Mouse (Mus musculus) MEL (cell line): Measurements from ENCODE around the gene Gtdc1. TPM values are rescaled to one million over a fixed set of nuclear protein-coding genes. Genes with fewer than 3 reads are reported as not detected.

ENCODE experiments used
- DNase-seq: peaks from one replicate; pipeline ENCODE4 v3.0.0; 2011; ENCODE audit warnings: low read depth, low spot score
- H3K27ac ChIP-seq: 2 replicates; pipeline ENCODE4 v1.5.1; 2012; ENCODE audit warnings: low read depth, mild to moderate bottlenecking, control low read depth, low read length, moderate library complexity; ENCODE audit not compliant: control insufficient read depth
- H3K27me3 ChIP-seq, 2 experiments: fragments of 150-350 bp in 1 of 2; sonication (generic) in 1 of 2; 2 replicates each; pipeline ENCODE4 v1.6.1; 2012; ENCODE audit warnings: low read length in 2 of 2, mild to moderate bottlenecking in 2 of 2, improper control_type of control experiment in 1 of 2, moderate library complexity in 1 of 2; ENCODE audit not compliant: insufficient read depth in 2 of 2, control insufficient read depth in 1 of 2
- H3K36me3 ChIP-seq, 2 experiments: 2 replicates each; pipeline ENCODE4 v1.6.1; 2012 to 2014; ENCODE audit warnings: low read length in 2 of 2, improper control_type of control experiment in 1 of 2, inconsistent platforms in 1 of 2, mild to moderate bottlenecking in 1 of 2; ENCODE audit not compliant: insufficient read depth in 2 of 2, control insufficient read depth in 1 of 2
- H3K4me1 ChIP-seq, 2 experiments: fragments of 150-350 bp in 1 of 2; sonication (generic) in 1 of 2; 2 replicates each; pipeline ENCODE4 v1.6.1; 2012; ENCODE audit warnings: low read length in 2 of 2, improper control_type of control experiment in 1 of 2, mild to moderate bottlenecking in 1 of 2; ENCODE audit not compliant: insufficient read depth in 2 of 2, control insufficient read depth in 1 of 2
- H3K4me3 ChIP-seq, 2 experiments: fragments of 150-350 bp in 1 of 2; sonication (generic) in 1 of 2; 2 replicates each; pipeline ENCODE4 v1.5.1; 2012; ENCODE audit warnings: low read depth in 2 of 2, low read length in 2 of 2, mild to moderate bottlenecking in 2 of 2, moderate library complexity in 2 of 2, control low read depth in 1 of 2, improper control_type of control experiment in 1 of 2; ENCODE audit not compliant: control insufficient read depth in 1 of 2, insufficient read depth in 1 of 2
- H3K79me2 ChIP-seq: 2 replicates; pipeline ENCODE4 v1.6.1; 2012; ENCODE audit warnings: mild to moderate bottlenecking, low read length, moderate library complexity; ENCODE audit not compliant: control insufficient read depth, poor library complexity, insufficient read depth
- H3K9ac ChIP-seq: 2 replicates; pipeline ENCODE4 v1.6.1; 2012; ENCODE audit warnings: low read depth, mild to moderate bottlenecking, control low read depth, low read length, moderate library complexity; ENCODE audit not compliant: control insufficient read depth, poor library complexity, severe bottlenecking
- H3K9me3 ChIP-seq: fragments of 150-350 bp; sonication (generic); replicated peaks from 2 replicates; pipeline ENCODE4 v1.6.1; 2012; ENCODE audit warnings: mild to moderate bottlenecking, low read length, improper control_type of control experiment, moderate library complexity; ENCODE audit not compliant: insufficient read depth
- BHLHE40 ChIP-seq: IDR thresholded peaks from 2 replicates; pipeline ENCODE4 v1.6.1; 2012; ENCODE audit warnings: low read depth, mild to moderate bottlenecking, inconsistent platforms, low read length, improper control_type of control experiment, borderline replicate concordance
- CHD2 ChIP-seq: IDR thresholded peaks from 2 replicates; pipeline ENCODE4 v1.6.1; 2011; ENCODE audit warnings: low read length, improper control_type of control experiment
- CTCF ChIP-seq, 3 experiments: IDR thresholded peaks in 2 of 3; conservative IDR thresholded peaks in 1 of 3; 2 replicates each; pipeline ENCODE4 v1.5.1; 2011 to 2012; ENCODE audit warnings: low read length in 3 of 3, low read depth in 2 of 3, mild to moderate bottlenecking in 2 of 3, improper control_type of control experiment in 1 of 3, inconsistent platforms in 1 of 3, mixed read lengths in 1 of 3, moderate library complexity in 1 of 3; ENCODE audit not compliant: control insufficient read depth in 1 of 3, insufficient read depth in 1 of 3, poor library complexity in 1 of 3, severe bottlenecking in 1 of 3
- E2F4 ChIP-seq: IDR thresholded peaks from 2 replicates; pipeline ENCODE4 v1.6.1; 2011; ENCODE audit warnings: low read depth, low read length, improper control_type of control experiment, borderline replicate concordance
- ETS1 ChIP-seq: IDR thresholded peaks from 2 replicates; pipeline ENCODE4 v1.6.1; 2012; ENCODE audit warnings: low read depth, mild to moderate bottlenecking, inconsistent platforms, low read length, improper control_type of control experiment, moderate library complexity
- GABPA ChIP-seq: IDR thresholded peaks from 2 replicates; pipeline ENCODE4 v1.6.1; 2012; ENCODE audit warnings: low read depth, mild to moderate bottlenecking, inconsistent platforms, low read length, improper control_type of control experiment, moderate library complexity
- GATA1 ChIP-seq: IDR thresholded peaks from 2 replicates; pipeline ENCODE4 v1.6.1; 2011; ENCODE audit warnings: low read depth, low read length, improper control_type of control experiment
- HCFC1 ChIP-seq: IDR thresholded peaks from 2 replicates; pipeline ENCODE4 v1.6.1; 2012; ENCODE audit warnings: low read depth, mild to moderate bottlenecking, inconsistent platforms, low read length, improper control_type of control experiment, moderate library complexity
- MAZ ChIP-seq: IDR thresholded peaks from 2 replicates; pipeline ENCODE4 v1.6.1; 2012; ENCODE audit warnings: low read depth, mild to moderate bottlenecking, inconsistent platforms, low read length, improper control_type of control experiment
- MXI1 ChIP-seq: IDR thresholded peaks from 2 replicates; pipeline ENCODE4 v1.6.1; 2011; ENCODE audit warnings: mild to moderate bottlenecking, low read depth, low read length, improper control_type of control experiment
- NELFE ChIP-seq: IDR thresholded peaks from 2 replicates; pipeline ENCODE4 v1.6.1; 2011; ENCODE audit warnings: low read depth, low read length, improper control_type of control experiment
- NRF1 ChIP-seq: IDR thresholded peaks from 2 replicates; pipeline ENCODE4 v1.6.1; 2014; ENCODE audit warnings: low read depth, mild to moderate bottlenecking, inconsistent platforms, low read length, improper control_type of control experiment, moderate library complexity; ENCODE audit not compliant: poor library complexity, insufficient read depth, severe bottlenecking
- POLR2A ChIP-seq, 2 experiments: IDR thresholded peaks; 2 replicates each; pipeline ENCODE4 v1.6.1; 2011 to 2012; ENCODE audit warnings: low read length in 2 of 2, mild to moderate bottlenecking in 2 of 2, control low read depth in 1 of 2, improper control_type of control experiment in 1 of 2, low read depth in 1 of 2, moderate library complexity in 1 of 2; ENCODE audit not compliant: control insufficient read depth in 1 of 2, insufficient read depth in 1 of 2, poor library complexity in 1 of 2
- RAD21 ChIP-seq: IDR thresholded peaks from 2 replicates; pipeline ENCODE4 v1.6.1; 2011; ENCODE audit warnings: mild to moderate bottlenecking, low read depth, low read length, improper control_type of control experiment
- RCOR1 ChIP-seq: IDR thresholded peaks from 2 replicates; pipeline ENCODE4 v1.6.1; 2012; ENCODE audit warnings: low read depth, mild to moderate bottlenecking, inconsistent platforms, low read length, improper control_type of control experiment
- TAL1 ChIP-seq: IDR thresholded peaks from 2 replicates; pipeline ENCODE4 v1.6.1; 2012; ENCODE audit warnings: mild to moderate bottlenecking, inconsistent platforms, low read length, moderate library complexity, mixed read lengths
- UBTF ChIP-seq: IDR thresholded peaks from 2 replicates; pipeline ENCODE4 v1.6.1; 2012; ENCODE audit warnings: low read depth, mild to moderate bottlenecking, inconsistent platforms, low read length, improper control_type of control experiment, moderate library complexity, borderline replicate concordance; ENCODE audit not compliant: insufficient read depth
- USF1 ChIP-seq: IDR thresholded peaks from 2 replicates; pipeline ENCODE4 v1.6.1; 2014; ENCODE audit warnings: low read depth, mild to moderate bottlenecking, inconsistent platforms, low read length, improper control_type of control experiment, moderate library complexity
- ZMIZ1 ChIP-seq: IDR thresholded peaks from 2 replicates; pipeline ENCODE4 v1.6.1; 2012; ENCODE audit warnings: low read depth, mild to moderate bottlenecking, inconsistent platforms, low read length, improper control_type of control experiment, moderate library complexity
- ZNF384 ChIP-seq: IDR thresholded peaks from 2 replicates; pipeline ENCODE4 v1.6.1; 2012; ENCODE audit warnings: low read depth, mild to moderate bottlenecking, inconsistent platforms, low read length, improper control_type of control experiment
- polyA plus RNA-seq, 2 experiments: library from polyadenylated mRNA; stranded (reverse) in 1 of 2; unstranded in 1 of 2; fragments of >175 nt in 1 of 2; fragments of >200 nt in 1 of 2; gene quantifications; 2 replicates each; pipeline versions ENCODE4 v1.2.1 to v1.2.4; 2012; ENCODE audit warnings: low replicate concordance in 2 of 2, low read depth in 1 of 2; ENCODE audit not compliant: insufficient read length in 2 of 2, insufficient read depth in 1 of 2, missing spikeins in 1 of 2
- total RNA-seq: library from RNA; depleted of rRNA; stranded (reverse); fragments of 300-350 nt; gene quantifications from 2 replicates; pipeline ENCODE4 v1.2.3, GENCODE M21; 2012

The Gtdc1 gene
- total and polyA plus RNA-seq, 3 experiments, result 7.2 to 14.3 TPM; not detected in 1

- Histone ChIP-seq H3K27ac (no peak overlapping the region), H3K79me2 (no peaks in the 10 kb centered on the region), H3K9me3 (no peaks in the 10 kb centered on the region), H3K9ac (no peak overlapping the region), H3K4me1 (no peaks in the 10 kb centered on the region), H3K27me3 (no peaks in the 10 kb centered on the region), H3K4me3 (no peak overlapping the region), H3K36me3 (no peaks in the 10 kb centered on the region)
- no peak for DNase-seq
- TF ChIP-seq CHD2 (no peak), ZNF384 (no peak), BHLHE40 (no peak), GATA1 (no peak), TAL1 (no peak)
These were observed 365.7 kb downstream of the Gtdc1 start for GRCm38 (mm10) chr2:44561789-44562188.

GRCm38 (mm10) chr2:44559242-44559944, 368.1 kb downstream of the Gtdc1 start:
- no peak overlapping the region for H3K9ac ChIP-seq
- no peak overlapping the region for H3K4me3 ChIP-seq
- no peak for DNase-seq
- no peaks in the 10 kb centered on the region for H3K27me3 ChIP-seq
- no peak for TF ChIP-seq ZMIZ1
- no peak for TF ChIP-seq UBTF
- TF ChIP-seq HCFC1, result no peak
- no peak for TF ChIP-seq GATA1
- TF ChIP-seq CTCF (IDR thresholded peaks at IDR 0.05 in 2 of 3, conservative IDR thresholded peaks at IDR 0.05 in 1 of 3; ENCODE audit: control insufficient read depth in 1 of 3, insufficient read depth in 1 of 3, low read depth in 2 of 3, low read length in 3 of 3, poor library complexity in 1 of 3, severe bottlenecking in 1 of 3), result no peak
- TF ChIP-seq BHLHE40, result no peak
- no peak for TF ChIP-seq CHD2
- no peak for TF ChIP-seq E2F4
- no peak for TF ChIP-seq GABPA
- no peak for TF ChIP-seq MXI1
- TF ChIP-seq MAZ, result no peak
- TF ChIP-seq POLR2A (IDR thresholded peaks at IDR 0.05; ENCODE audit: control insufficient read depth in 1 of 2, insufficient read depth in 1 of 2, low read depth in 1 of 2, low read length in 2 of 2, poor library complexity in 1 of 2), result no peak
- no peak for TF ChIP-seq NELFE
- TF ChIP-seq ETS1, result no peak
- TF ChIP-seq NRF1, result no peak
- no peak for TF ChIP-seq RAD21
- TF ChIP-seq RCOR1, result no peak
- no peak for TF ChIP-seq USF1
- no peaks in the 10 kb centered on the region for H3K79me2 ChIP-seq
- H3K36me3 ChIP-seq, result no peaks in the 10 kb centered on the region
- no peaks in the 10 kb centered on the region for H3K9me3 ChIP-seq
- no peak overlapping the region for H3K27ac ChIP-seq
- no peaks in the 10 kb centered on the region for H3K4me1 ChIP-seq
